Mouse (Mus musculus) heart, adult 2 months (tissue): ENCODE measurements around the gene Syce1l.

Experiments
- CTCF ChIP-seq: fragments of 200-600 bp; IDR thresholded peaks from 2 replicates; pipeline ENCODE4 v1.8.1; 2022; ENCODE audit warnings: antibody characterized with exemption, mild to moderate bottlenecking, moderate library complexity
- EP300 ChIP-seq: fragments of 200-500 bp; IDR thresholded peaks from 2 replicates; pipeline ENCODE4 v1.6.1; 2011; ENCODE audit warnings: low read depth, low read length, control low read depth; ENCODE audit not compliant: insufficient read depth
- POLR2A ChIP-seq: fragments of 200-500 bp; IDR thresholded peaks from 2 replicates; pipeline ENCODE4 v1.6.1; 2011; ENCODE audit warnings: mild to moderate bottlenecking, low read depth, low read length, control low read depth; ENCODE audit not compliant: insufficient read depth

DNA sequence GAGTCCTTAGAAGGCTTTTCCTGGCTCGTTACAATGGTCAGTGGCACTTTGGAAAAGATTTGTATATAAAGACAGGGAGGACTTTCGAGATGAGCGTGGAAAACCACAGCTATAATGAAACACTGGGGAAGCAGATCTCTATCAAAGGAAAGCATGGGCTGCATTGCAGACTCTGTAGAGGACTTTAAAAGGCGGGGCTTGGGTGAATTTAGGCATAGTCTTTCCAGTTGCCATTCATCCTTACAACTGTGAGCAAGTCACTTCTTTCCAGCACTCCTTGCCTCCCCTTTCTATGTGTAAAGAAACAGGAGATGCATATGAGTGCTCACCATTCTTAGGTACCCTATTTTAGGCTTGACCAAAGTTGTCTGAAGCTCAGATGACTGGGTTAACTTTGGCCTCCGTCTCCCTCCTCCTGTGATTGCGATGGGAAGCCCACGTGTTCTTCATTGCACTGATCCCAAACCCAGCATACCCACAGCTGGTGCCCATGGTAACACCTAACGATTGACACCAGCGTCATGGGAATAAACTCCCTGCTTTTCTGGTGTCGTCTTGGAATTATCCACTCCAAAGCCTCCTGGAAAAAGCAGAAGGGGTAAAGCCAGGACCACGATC lies 13.8 kb downstream of the Syce1l start:
- TF ChIP-seq CTCF (no peak), POLR2A (no peak), EP300 (no peak)
